Mouse (Mus musculus): ENCODE measurements at regions not wholly inside any gene's neighbourhood (a gene's known extent, or its start where the extent isn't known, plus 50 kb on each side); places are given as distances from the start of the nearest gene placed in this dataset.
A peak's percentile ranks its signal among the peaks of the same experiment; 100 is the strongest.
"Not testable (repeated sequence)": the region's sequence is repeated elsewhere in the genome, so short reads cannot be mapped to it uniquely, and the experiment has no call there.

- DNase-seq: no peak
Observed at GRCm38 (mm10) chr17:42956588-42956987, 59.8 kb upstream of the Tnfrsf21 start.

GRCm38 (mm10) chr17:42954722-42955121 is 61.6 kb upstream of the Tnfrsf21 start:
- peak; percentile 53 for DNase-seq

GRCm38 (mm10) chr17:42944453-42944852 is 68.0 kb upstream of the Cd2ap start:
- no peak for DNase-seq

GRCm38 (mm10) chr17:42943272-42943696 is 66.8 kb upstream of the Cd2ap start:
- DNase-seq: peak; percentile 69

- DNase-seq: no peak
Observed at GRCm38 (mm10) chr17:42939476-42939875, 63.0 kb upstream of the Cd2ap start.

- DNase-seq: peak; percentile 44
Observed at GRCm38 (mm10) chr17:42938579-42938978, 62.1 kb upstream of the Cd2ap start.

GRCm38 (mm10) chr17:42937480-42937879 is 61.0 kb upstream of the Cd2ap start:
- DNase-seq: not testable (repeated sequence)

GRCm38 (mm10) chr17:42934068-42934467 is 57.6 kb upstream of the Cd2ap start:
- peak; percentile 46 for DNase-seq

GRCm38 (mm10) chr17:42933335-42934004 is 57.0 kb upstream of the Cd2ap start:
- DNase-seq: no peak

- no peak for DNase-seq
Observed at GRCm38 (mm10) chr17:42927320-42927719, 50.9 kb upstream of the Cd2ap start.

Measured in kidney, adult 11 months (tissue).